Mouse (Mus musculus) heart, postnatal 0 days (tissue): ENCODE data around the gene Slc22a23. TPM values are rescaled to one million over a fixed set of nuclear protein-coding genes. Genes with fewer than 3 reads are reported as not detected.

ENCODE experiments used
- ATAC-seq: fragments of 200-750 bp; cut with Nextera tagmentation; 2 replicates; pipeline ENCODE4 v1.8.0; 2017; ENCODE audit warnings: low read depth, moderate number of reproducible peaks, moderate library complexity; ENCODE audit not compliant: insufficient read depth
- DNase-seq: peaks from one replicate; pipeline ENCODE4 v3.0.0-alpha.2; 2016; ENCODE audit warnings: low spot score
- H3K27ac ChIP-seq: fragments of 300-500 bp; sonication (generic); 2 replicates; pipeline ENCODE4 v1.5.1; 2014; ENCODE audit warnings: low read depth, mild to moderate bottlenecking
- H3K27me3 ChIP-seq: fragments of 300-500 bp; sonication (generic); 2 replicates; pipeline ENCODE4 v1.6.1; 2014; ENCODE audit warnings: low read length, mixed read lengths; ENCODE audit not compliant: control insufficient read depth, insufficient read depth
- H3K36me3 ChIP-seq: fragments of 300-500 bp; sonication (generic); replicated peaks from 2 replicates; pipeline ENCODE4 v1.6.1; 2014; ENCODE audit warnings: low read length, mixed read lengths; ENCODE audit not compliant: control insufficient read depth, insufficient read depth
- H3K4me1 ChIP-seq: fragments of 300-500 bp; sonication (generic); 2 replicates; pipeline ENCODE4 v1.6.1; 2014; ENCODE audit warnings: antibody characterized with exemption; ENCODE audit not compliant: control insufficient read depth, insufficient read depth
- H3K4me2 ChIP-seq: fragments of 300-500 bp; sonication (generic); 2 replicates; pipeline ENCODE4 v1.6.1; 2014; ENCODE audit warnings: low read depth, mild to moderate bottlenecking, low read length, moderate library complexity
- H3K4me3 ChIP-seq: fragments of 300-500 bp; sonication (generic); 2 replicates; pipeline ENCODE4 v1.5.1; 2014; ENCODE audit warnings: low read depth, low read length
- H3K9ac ChIP-seq: fragments of 300-500 bp; sonication (generic); replicated peaks from 2 replicates; pipeline ENCODE4 v1.6.1; 2014; ENCODE audit warnings: low read depth, low read length, mixed read lengths
- H3K9me3 ChIP-seq: fragments of 300-500 bp; sonication (generic); replicated peaks from 2 replicates; pipeline ENCODE4 v1.6.1; 2016; ENCODE audit warnings: low read length; ENCODE audit not compliant: control insufficient read depth
- CTCF ChIP-seq: IDR thresholded peaks from 2 replicates; pipeline ENCODE4 v1.5.1; 2016; ENCODE audit warnings: antibody characterized with exemption, control low read depth, low read depth
- EP300 ChIP-seq: IDR thresholded peaks from 2 replicates; pipeline ENCODE4 v1.6.1; 2016; ENCODE audit warnings: antibody characterized with exemption, low read depth
- WGBS: fragments of 180-500 bp; shearing (Covaris S2); extraction: QIAGEN DNeasy Blood & Tissue Kit; methylation state at CpG from one replicate; pipeline ENCODE4 v1.1.7; 2014; 5-methylcytosine and 5-hydroxymethylcytosine counted together
- polyA plus RNA-seq: library from polyadenylated mRNA; unstranded; fragments of >200 nt; fragmentation: Nextera tagmentation; extraction: Ambion mirVana; gene quantifications from 2 replicates; pipeline ENCODE4 v1.2.1, GENCODE M21; 2015
- total RNA-seq: library from RNA; depleted of rRNA; stranded (reverse); fragments of >200 nt; gene quantifications from 2 replicates; pipeline ENCODE4 v1.2.3, GENCODE M21; 2014; ENCODE audit warnings: low replicate concordance

Slc22a23 gene
- total and polyA plus RNA-seq, 2 experiments from 2014 or later = 1.4 to 13.9 TPM

DNA sequence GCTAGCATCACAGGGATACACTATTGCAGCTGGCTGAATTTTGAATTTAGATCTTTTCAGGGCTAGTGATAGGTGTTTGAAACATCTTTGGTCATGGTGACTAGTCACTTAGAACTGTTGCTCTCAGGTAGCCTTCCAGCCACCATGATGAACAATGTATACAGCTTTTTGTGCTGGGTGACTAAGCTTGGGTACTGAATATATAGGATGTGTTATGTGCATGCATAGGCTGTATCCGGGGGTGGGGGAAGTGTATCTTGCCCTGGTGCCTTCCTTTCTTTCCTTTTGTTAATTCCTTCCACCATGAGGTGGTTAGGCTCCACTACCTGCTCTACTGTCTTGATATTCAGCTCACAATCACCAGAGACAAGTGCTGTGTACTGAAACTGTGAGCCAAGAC lies 193.6 kb downstream of the Slc22a23 start:
- 76% methylated on average over 1 of the region's 1 CpGs for WGBS
- Histone ChIP-seq H3K27me3 (no peaks in the 10 kb centered on the region), H3K4me2 (no peak overlapping the region), H3K27ac (no peak overlapping the region), H3K4me1 (peaks cover 43% of the 10 kb centered on the region), H3K9me3 (no peaks in the 10 kb centered on the region), H3K36me3 (no peaks in the 10 kb centered on the region), H3K4me3 (no peak overlapping the region), H3K9ac (no peak overlapping the region)
- no peak for TF ChIP-seq CTCF
- TF ChIP-seq EP300 = no peak
- ATAC-seq (no peak), DNase-seq (no peak)

DNA sequence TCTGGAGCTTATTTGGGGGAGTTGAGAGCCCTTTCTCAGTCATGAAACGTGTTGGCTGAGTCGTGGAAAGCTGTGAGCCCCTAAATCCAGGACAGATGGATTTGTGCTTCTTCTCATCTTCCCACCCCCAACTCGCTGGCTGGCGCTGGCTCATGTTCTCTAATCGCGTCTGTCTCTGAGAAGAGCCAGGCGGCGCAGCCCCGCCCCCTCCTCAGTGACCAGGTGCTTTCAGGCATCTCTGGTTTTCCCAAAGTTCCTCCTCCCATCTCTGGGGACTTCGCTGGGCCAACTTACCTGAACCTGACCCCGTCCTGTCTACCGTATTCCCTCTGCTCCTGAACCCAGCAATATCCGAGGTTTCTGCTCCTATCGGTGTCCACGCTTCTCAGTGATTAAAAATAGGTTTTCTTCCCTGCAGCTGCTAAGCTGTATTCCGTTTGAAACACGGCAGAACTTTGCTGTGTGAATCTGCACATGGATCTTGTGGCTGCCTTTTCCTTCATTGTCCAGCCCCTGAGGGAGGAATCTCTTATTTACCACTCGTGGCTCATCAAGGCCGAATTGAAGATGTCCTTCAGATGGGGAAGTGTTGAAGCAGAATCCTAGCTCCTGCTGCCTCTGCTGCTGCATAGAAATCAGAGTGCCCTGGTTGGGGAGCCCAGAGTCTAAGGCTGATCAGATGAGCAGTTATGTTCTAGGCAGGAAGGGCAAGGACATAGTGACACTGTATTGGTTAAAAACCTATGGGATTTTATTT lies 194.5 kb downstream of the Slc22a23 start:
- Histone ChIP-seq H3K4me3 (peak overlapping the region; percentile 19; the same call in 1 of the 2 replicates), H3K9ac (peak overlapping the region; percentile 23; the same call in 1 of the 2 replicates), H3K36me3 (no peaks in the 10 kb centered on the region), H3K9me3 (no peaks in the 10 kb centered on the region), H3K4me1 (peaks cover 34% of the 10 kb centered on the region), H3K4me2 (peak overlapping the region; percentile 81), H3K27me3 (no peaks in the 10 kb centered on the region), H3K27ac (peak overlapping the region; percentile 89)
- WGBS = 9% methylated on average over 19 of the region's 19 CpGs
- no peak for ATAC-seq
- TF ChIP-seq EP300 (no peak), CTCF (no peak)
- no peak for DNase-seq

DNA sequence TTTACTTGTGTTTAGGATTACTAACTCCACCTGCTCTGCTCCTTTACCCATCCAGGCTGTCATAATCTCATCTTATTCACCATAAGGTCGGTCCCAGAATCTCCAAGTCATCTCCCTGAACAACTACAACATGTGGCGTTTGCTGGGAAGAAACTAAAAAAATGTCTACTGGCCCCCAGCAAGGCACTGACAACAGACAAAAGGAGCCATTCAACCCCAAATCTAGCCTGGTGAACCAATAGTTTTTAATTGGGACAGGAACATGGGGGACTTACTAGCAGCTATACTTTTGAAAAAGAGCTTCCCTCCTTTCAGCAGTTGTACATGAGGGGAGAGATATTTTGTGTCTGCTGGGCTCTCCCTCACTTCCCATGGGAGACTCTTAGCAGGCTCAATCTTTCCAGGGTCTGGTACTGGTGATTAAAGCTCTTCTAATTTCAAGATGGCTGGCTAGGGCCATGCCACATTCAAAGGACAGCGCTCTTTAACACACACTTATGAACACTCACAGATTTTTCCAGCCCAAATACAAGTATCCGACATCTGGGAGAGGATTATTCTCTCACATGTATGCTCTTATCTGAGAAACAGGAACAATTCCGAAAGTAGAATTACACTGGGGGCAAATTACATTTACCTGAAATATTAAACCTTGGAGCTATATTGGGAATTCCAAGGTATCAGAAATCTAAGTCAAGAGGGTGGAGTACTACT lies 195.4 kb downstream of the Slc22a23 start:
- Histone ChIP-seq H3K9ac (peak overlapping the region; percentile 23), H3K27ac (peak overlapping the region; percentile 89), H3K4me2 (peak overlapping the region; percentile 81), H3K36me3 (no peaks in the 10 kb centered on the region), H3K4me3 (peak overlapping the region; percentile 55), H3K27me3 (no peaks in the 10 kb centered on the region), H3K9me3 (no peaks in the 10 kb centered on the region), H3K4me1 (peaks cover 32% of the 10 kb centered on the region)
- DNase-seq = no peak
- no peak for ATAC-seq
- WGBS = 43% methylated on average over 5 of the region's 5 CpGs
- TF ChIP-seq EP300 = no peak
- no peak for TF ChIP-seq CTCF

DNA sequence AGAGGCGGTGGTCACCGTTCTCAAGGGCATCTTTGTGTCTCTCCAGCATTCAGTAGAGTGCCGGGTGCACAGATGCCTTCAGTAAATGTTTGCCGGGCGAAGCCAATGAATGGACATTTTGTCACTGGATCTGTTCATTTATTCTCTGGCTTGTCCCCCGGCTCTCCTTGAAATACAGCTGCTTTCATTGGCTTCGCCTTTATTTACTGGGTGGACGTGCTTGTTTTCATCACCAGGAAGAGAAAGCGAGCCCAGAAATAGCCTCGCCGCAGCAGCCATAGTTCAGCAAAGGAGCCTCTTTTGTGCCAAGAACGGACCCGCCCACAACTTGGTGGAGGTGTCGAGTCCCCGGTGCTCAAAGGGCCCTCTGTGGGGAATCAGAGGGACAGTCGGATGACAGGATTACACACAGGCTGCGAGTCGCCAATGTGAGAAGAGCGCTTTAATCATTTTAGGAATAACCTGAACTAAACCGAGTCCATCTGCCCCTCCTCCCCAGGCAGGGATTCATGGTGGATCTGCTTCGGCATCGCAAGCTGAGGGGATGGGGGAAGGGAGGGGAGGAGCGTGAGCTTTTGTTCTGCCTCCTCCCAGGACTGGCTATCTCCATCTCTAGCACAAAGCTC lies 196.1 kb downstream of the Slc22a23 start:
- TF ChIP-seq CTCF (no peak), EP300 (no peak; the same call in 1 of the 2 replicates)
- 3% methylated on average over 23 of the region's 23 CpGs for WGBS

DNA sequence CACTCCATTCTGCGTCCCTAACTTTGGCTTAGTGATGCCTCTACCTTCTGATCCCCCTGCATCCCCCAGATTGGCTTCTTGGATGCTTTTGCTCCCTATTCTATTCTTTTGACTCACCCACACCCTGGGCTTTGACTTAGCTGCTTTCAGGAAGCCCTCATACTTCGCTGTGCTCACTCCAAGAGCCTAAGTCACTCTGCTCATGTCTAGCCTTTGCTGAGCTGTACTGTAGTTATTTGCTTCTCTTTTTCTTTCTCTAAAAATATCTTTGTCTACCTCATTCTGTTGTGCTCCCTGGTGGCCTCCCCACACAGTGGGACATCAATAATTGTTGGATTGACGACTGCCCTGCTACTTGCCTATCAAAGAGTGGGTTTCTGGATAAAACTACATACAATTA lies 196.8 kb downstream of the Slc22a23 start:
- Histone ChIP-seq H3K4me3 (peak overlapping the region; percentile 55; the same call in 1 of the 2 replicates), H3K9me3 (no peaks in the 10 kb centered on the region), H3K4me2 (peak overlapping the region; percentile 81), H3K27me3 (no peaks in the 10 kb centered on the region), H3K27ac (peak overlapping the region; percentile 89), H3K4me1 (peaks cover 28% of the 10 kb centered on the region), H3K9ac (peak overlapping the region; percentile 62; the same call in 1 of the 2 replicates), H3K36me3 (no peaks in the 10 kb centered on the region)
- DNase-seq (no peak), ATAC-seq (no peak)
- TF ChIP-seq EP300 (no peak), CTCF (no peak)
- WGBS = 75% methylated on average over 3 of the region's 3 CpGs

More for the DNA sequence above, 196.1 kb downstream of the Slc22a23 start:
- peaks cover 28% of the 10 kb centered on the region for H3K4me1 ChIP-seq
- no peaks in the 10 kb centered on the region for H3K36me3 ChIP-seq
- peak; percentile 77 for DNase-seq
- peak overlapping the region; percentile 62 for H3K9ac ChIP-seq
- no peaks in the 10 kb centered on the region for H3K27me3 ChIP-seq
- H3K27ac ChIP-seq = peak overlapping the region; percentile 89
- H3K4me2 ChIP-seq = peak overlapping the region; percentile 81
- peak overlapping the region; percentile 55 for H3K4me3 ChIP-seq
- ATAC-seq = peak; percentile 73
- H3K9me3 ChIP-seq = no peaks in the 10 kb centered on the region
